Mouse (Mus musculus) erythroblast, embryonic 14.5 days (primary cell): ENCODE measurements around the gene Noc4l. TPM values are rescaled to one million over a fixed set of nuclear protein-coding genes. Genes with fewer than 3 reads are reported as not detected.

Experiments used
- H3K27me3 ChIP-seq: 2 replicates; pipeline ENCODE4 v1.6.1; 2012; ENCODE audit warnings: inconsistent platforms; ENCODE audit not compliant: control insufficient read depth
- H3K36me3 ChIP-seq: 2 replicates; pipeline ENCODE4 v1.6.1; 2012; ENCODE audit warnings: mild to moderate bottlenecking, inconsistent platforms; ENCODE audit not compliant: control insufficient read depth
- H3K4me1 ChIP-seq: 2 replicates; pipeline ENCODE4 v1.6.1; 2012; ENCODE audit warnings: inconsistent platforms; ENCODE audit not compliant: control insufficient read depth
- H3K4me3 ChIP-seq: replicated peaks from 2 replicates; pipeline ENCODE3; 2012; ENCODE audit warnings: moderate library complexity, mild to moderate bottlenecking, inconsistent platforms
- H3K9me3 ChIP-seq: 2 replicates; pipeline ENCODE4 v1.6.1; 2012; ENCODE audit warnings: low read length, inconsistent platforms, mixed read lengths; ENCODE audit not compliant: control insufficient read depth
- GATA1 ChIP-seq: IDR thresholded peaks from 2 replicates; pipeline ENCODE4 v1.6.1; 2012; ENCODE audit warnings: low read length, inconsistent platforms, mixed read lengths
- TAL1 ChIP-seq: IDR thresholded peaks from 3 replicates; pipeline ENCODE4 v1.6.1; 2012; ENCODE audit warnings: low read length, inconsistent platforms, mixed read lengths
- polyA plus RNA-seq: library from polyadenylated mRNA; stranded (reverse); fragments of >175 nt; gene quantifications from 2 replicates; pipeline ENCODE4 v1.2.3, GENCODE M21; 2012

Gene Noc4l
- polyA plus RNA-seq, 1 experiment: 9.2 TPM

GRCm38 (mm10) chr5:110611435-110612158 is 41.6 kb downstream of the Noc4l start:
- Histone ChIP-seq H3K9me3 (no peaks in the 10 kb centered on the region), H3K27me3 (no peaks in the 10 kb centered on the region), H3K4me3 (no peak overlapping the region), H3K36me3 (no peaks in the 10 kb centered on the region), H3K4me1 (no peaks in the 10 kb centered on the region)
- TF ChIP-seq GATA1: no peak
- TF ChIP-seq TAL1: no peak

GRCm38 (mm10) chr5:110610484-110610883 is 42.7 kb downstream of the Noc4l start:
- TF ChIP-seq TAL1 (no peak), GATA1 (no peak)
- Histone ChIP-seq H3K27me3 (no peaks in the 10 kb centered on the region), H3K4me3 (no peak overlapping the region), H3K9me3 (no peaks in the 10 kb centered on the region), H3K36me3 (no peaks in the 10 kb centered on the region), H3K4me1 (no peaks in the 10 kb centered on the region)

DNA sequence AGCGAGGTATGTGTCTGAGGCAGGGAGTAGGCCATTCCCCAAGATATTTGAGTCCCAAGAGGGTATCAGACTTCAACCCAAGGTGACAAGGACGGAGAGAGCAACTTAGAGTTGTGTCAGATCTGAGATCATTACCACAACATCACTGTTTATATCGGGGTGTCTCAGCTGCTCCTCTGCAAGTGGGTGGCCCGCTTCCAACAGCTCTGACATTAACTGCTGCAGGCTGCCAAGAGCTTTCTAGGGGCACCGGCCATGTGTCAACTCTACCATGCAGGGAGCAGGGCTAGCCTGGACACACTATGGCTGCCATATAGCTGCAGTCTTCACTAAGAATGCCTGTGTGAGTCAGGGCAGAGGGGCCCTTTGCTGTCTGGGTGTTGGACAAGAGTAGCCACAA is 43.3 kb downstream of the Noc4l start:
- no peak overlapping the region for H3K4me3 ChIP-seq
- no peaks in the 10 kb centered on the region for H3K36me3 ChIP-seq
- H3K4me1 ChIP-seq: no peaks in the 10 kb centered on the region
- H3K27me3 ChIP-seq: no peaks in the 10 kb centered on the region
- TF ChIP-seq TAL1 (no peak), GATA1 (no peak)
- H3K9me3 ChIP-seq: no peaks in the 10 kb centered on the region

GRCm38 (mm10) chr5:110609425-110609824 is 43.8 kb downstream of the Noc4l start:
- Histone ChIP-seq H3K27me3 (no peaks in the 10 kb centered on the region), H3K4me1 (no peaks in the 10 kb centered on the region), H3K4me3 (no peak overlapping the region), H3K9me3 (no peaks in the 10 kb centered on the region), H3K36me3 (no peaks in the 10 kb centered on the region)
- TF ChIP-seq GATA1 (no peak), TAL1 (no peak)

GRCm38 (mm10) chr5:110608941-110609340 is 44.3 kb downstream of the Noc4l start:
- TF ChIP-seq GATA1 (no peak), TAL1 (no peak)
- H3K9me3 ChIP-seq: no peaks in the 10 kb centered on the region
- no peaks in the 10 kb centered on the region for H3K36me3 ChIP-seq
- no peaks in the 10 kb centered on the region for H3K4me1 ChIP-seq
- H3K27me3 ChIP-seq: no peaks in the 10 kb centered on the region
- no peak overlapping the region for H3K4me3 ChIP-seq

- Histone ChIP-seq H3K4me1 (no peaks in the 10 kb centered on the region), H3K36me3 (no peaks in the 10 kb centered on the region), H3K4me3 (no peak overlapping the region), H3K9me3 (no peaks in the 10 kb centered on the region), H3K27me3 (no peaks in the 10 kb centered on the region; the same call in 1 of the 2 replicates)
- TF ChIP-seq GATA1 (no peak), TAL1 (no peak)
Observed at GRCm38 (mm10) chr5:110608336-110608735, 44.9 kb downstream of the Noc4l start.

GRCm38 (mm10) chr5:110607767-110608166 is 45.5 kb downstream of the Noc4l start:
- Histone ChIP-seq H3K27me3 (no peaks in the 10 kb centered on the region; the same call in 1 of the 2 replicates), H3K9me3 (no peaks in the 10 kb centered on the region), H3K4me1 (no peaks in the 10 kb centered on the region), H3K36me3 (no peaks in the 10 kb centered on the region), H3K4me3 (no peak overlapping the region)
- TF ChIP-seq GATA1 (no peak), TAL1 (no peak)

GRCm38 (mm10) chr5:110605531-110606221 is 47.5 kb downstream of the Noc4l start:
- Histone ChIP-seq H3K4me1 (no peaks in the 10 kb centered on the region), H3K27me3 (no peaks in the 10 kb centered on the region; the same call in 1 of the 2 replicates), H3K36me3 (no peaks in the 10 kb centered on the region), H3K9me3 (no peaks in the 10 kb centered on the region), H3K4me3 (no peak overlapping the region)
- no peak for TF ChIP-seq GATA1
- TF ChIP-seq TAL1: no peak

DNA sequence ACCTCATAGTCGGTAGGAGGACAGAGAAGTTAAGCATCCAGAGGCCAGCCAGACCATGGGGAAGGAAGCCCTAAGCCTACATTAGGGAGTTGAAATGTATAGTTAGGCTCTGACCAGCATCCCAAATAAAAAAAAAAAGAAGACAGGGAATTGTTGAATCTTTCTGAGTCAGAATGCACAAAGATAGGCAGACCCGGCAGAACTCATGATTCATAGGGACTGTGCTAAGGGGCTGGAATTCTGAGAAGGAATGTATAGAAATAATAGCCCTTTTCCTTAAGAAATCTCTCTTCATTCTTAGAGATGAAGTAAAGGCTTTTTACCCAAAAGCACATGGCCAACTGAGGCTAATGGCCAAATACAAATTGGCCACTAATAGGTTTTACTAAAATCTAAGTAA is 48.9 kb downstream of the Noc4l start:
- TF ChIP-seq GATA1: no peak
- no peak for TF ChIP-seq TAL1
- H3K4me1 ChIP-seq: no peaks in the 10 kb centered on the region
- no peak overlapping the region for H3K4me3 ChIP-seq
- no peaks in the 10 kb centered on the region; the same call in 1 of the 2 replicates for H3K27me3 ChIP-seq
- no peaks in the 10 kb centered on the region for H3K9me3 ChIP-seq
- no peaks in the 10 kb centered on the region for H3K36me3 ChIP-seq
